Mouse (Mus musculus) limb, embryonic 10.5 days (tissue): ENCODE measurements around the gene Gm14288. TPM values are rescaled to one million over a fixed set of nuclear protein-coding genes. Genes with fewer than 3 reads are reported as not detected.
"Not testable (repeated sequence)": the region's sequence is repeated elsewhere in the genome, so short reads cannot be mapped to it uniquely, and the experiment has no call there.

ENCODE experiments used
- DNase-seq: peaks from one replicate; pipeline ENCODE4 v3.0.0-alpha.2; 2017; ENCODE audit warnings: low spot score
- H3K27ac ChIP-seq: fragments of 300-500 bp; sonication (generic); 2 replicates; pipeline ENCODE4 v1.5.1; 2016; ENCODE audit warnings: mild to moderate bottlenecking
- H3K27me3 ChIP-seq: fragments of 300-500 bp; sonication (generic); 2 replicates; pipeline ENCODE4 v1.6.1; 2016; ENCODE audit warnings: low read depth, mild to moderate bottlenecking; ENCODE audit not compliant: poor library complexity, severe bottlenecking
- H3K36me3 ChIP-seq: fragments of 300-500 bp; sonication (generic); 2 replicates; pipeline ENCODE4 v1.6.1; 2016; ENCODE audit warnings: mild to moderate bottlenecking, moderate library complexity
- H3K4me1 ChIP-seq: fragments of 300-500 bp; sonication (generic); 2 replicates; pipeline ENCODE4 v1.6.1; 2016
- H3K4me3 ChIP-seq: fragments of 300-500 bp; sonication (generic); 2 replicates; pipeline ENCODE4 v1.5.1; 2016; ENCODE audit warnings: mild to moderate bottlenecking, moderate library complexity
- H3K9me3 ChIP-seq: fragments of 300-500 bp; sonication (generic); replicated peaks from 2 replicates; pipeline ENCODE4 v1.6.1; 2016; ENCODE audit warnings: mild to moderate bottlenecking
- WGBS: fragments of 180-500 bp; shearing (Covaris S2); methylation state at CpG from one replicate; pipeline ENCODE4 v1.1.7; 2016; 5-methylcytosine and 5-hydroxymethylcytosine counted together
- polyA plus RNA-seq: library from polyadenylated mRNA; unstranded; fragments of >200 nt; fragmentation: Nextera tagmentation; extraction: Ambion mirVana; gene quantifications from 2 replicates; pipeline ENCODE4 v1.2.1, GENCODE M21; 2016

Gm14288 gene
- polyA plus RNA-seq: 0.26 and 1.1 TPM in 2 replicates

DNA sequence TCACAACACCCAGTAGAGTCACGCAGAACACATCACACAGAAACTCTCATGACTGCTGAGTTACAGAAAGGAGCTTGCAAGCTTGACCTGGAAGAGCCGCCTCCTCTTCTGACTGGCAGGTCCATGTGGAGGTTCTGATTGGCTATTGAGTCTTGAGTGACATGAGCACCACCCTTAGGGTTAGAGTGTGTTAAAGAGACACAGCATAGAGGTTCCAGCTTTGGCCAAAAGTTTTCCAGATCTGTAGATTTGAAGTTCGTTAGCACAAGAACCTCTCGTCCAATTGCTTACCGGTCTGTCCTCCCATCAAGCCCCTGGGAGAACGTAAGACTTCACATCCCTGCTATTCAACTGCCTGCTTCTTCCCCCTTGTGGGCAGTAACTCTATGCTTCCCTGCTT lies at the start of gene Gm14288:
Gm14288 (minus strand) TSS at position 101 of the 400 bp plus-strand sequence.
- H3K27me3 ChIP-seq, H3K4me1 ChIP-seq, DNase-seq, H3K27ac ChIP-seq, H3K9me3 ChIP-seq, H3K36me3 ChIP-seq, H3K4me3 ChIP-seq: not testable (repeated sequence)
- WGBS: no CpG with 5 or more reads among the region's 6 CpGs

DNA sequence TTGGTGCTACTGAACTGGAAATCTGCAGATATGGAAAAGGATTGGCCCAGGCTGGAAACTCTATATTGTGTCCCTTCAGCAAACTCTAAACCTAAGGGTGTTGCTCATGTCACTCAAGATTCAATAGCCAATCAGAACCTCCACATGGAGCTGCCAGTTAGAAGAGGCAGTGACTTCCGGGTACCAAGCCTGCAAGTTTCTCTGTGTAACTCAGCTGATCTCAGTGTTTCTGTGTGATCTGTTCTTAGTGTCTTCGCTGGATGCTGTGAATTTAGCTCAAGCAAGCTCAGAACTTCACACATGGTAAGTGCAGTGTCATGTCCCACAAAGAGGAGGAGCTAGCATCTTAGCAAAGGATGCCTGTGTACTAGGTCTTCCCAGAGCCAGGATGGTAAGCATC lies 59.7 kb downstream of the Gm14288 start, which contains the start of gene Gm2007:
Gm2007 (plus strand) TSS at position 301 of the 400 bp plus-strand sequence.
- H3K9me3 ChIP-seq, H3K36me3 ChIP-seq, H3K27me3 ChIP-seq, DNase-seq, H3K4me3 ChIP-seq, H3K4me1 ChIP-seq, H3K27ac ChIP-seq: not testable (repeated sequence)
- no CpG with 5 or more reads among the region's 2 CpGs for WGBS

Other genes starting within 250 kb of the Gm14288 start
- gene Gm11007, start 157.1 kb downstream of the Gm14288 start, polyA plus RNA-seq: not detected in 2 replicates
- 6.8 and 10.3 TPM in 2 replicates for gene Zfp969, start 97.4 kb downstream of the Gm14288 start, polyA plus RNA-seq
- not detected in 2 replicates for gene Gm2007, start 59.6 kb downstream of the Gm14288 start, polyA plus RNA-seq
- gene Gm6710, start 68.1 kb upstream of the Gm14288 start, polyA plus RNA-seq: 20.3 and 23.1 TPM in 2 replicates
- 5.3 and 6.8 TPM in 2 replicates for gene Zfp966, start 130.0 kb upstream of the Gm14288 start, polyA plus RNA-seq
- gene Gm2026, start 164.2 kb upstream of the Gm14288 start, polyA plus RNA-seq: 30.4 and 30.7 TPM in 2 replicates